Mouse (Mus musculus): ENCODE measurements around the gene Cnga2. TPM values are rescaled to one million over a fixed set of nuclear protein-coding genes. Genes with fewer than 3 reads are reported as not detected.

The Cnga2 gene
- polyA plus RNA-seq (2014; fragmentation: Illumina TruSeq; extraction: RNeasy Lipid Tissue Mini Kit (QIAGEN cat#74804); ENCODE audit: low read depth, low replicate concordance) = 3.9 TPM

DNA sequence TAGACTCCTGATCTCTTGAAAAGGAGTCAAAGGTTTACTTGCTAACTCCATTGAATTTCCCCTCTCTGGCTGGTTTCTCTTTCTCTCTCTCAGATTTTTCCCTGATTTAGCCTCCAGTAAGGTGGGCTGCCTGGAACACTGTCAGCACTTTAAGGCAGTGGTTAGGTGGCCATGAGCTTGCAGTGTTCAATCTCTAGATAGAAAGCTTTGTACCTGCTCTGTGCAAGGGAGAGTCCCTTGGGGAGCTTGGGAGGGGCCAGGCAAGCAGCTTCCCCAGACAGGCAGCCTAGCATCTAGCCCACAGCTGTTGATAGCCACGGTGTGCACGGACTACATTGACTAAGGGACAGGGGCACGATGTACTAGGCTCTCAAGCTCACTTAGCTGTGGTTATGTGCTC, at the start of gene Cnga2:
Gene Cnga2, plus strand, starts transcription at position 301 of the 400 bp plus-strand sequence.

GRCm38 (mm10) chrX:71962073-71963051, 29.3 kb upstream of the Cnga2 start, which contains the start of gene Prrg3:
Prrg3 (plus strand) TSS chrX:71962624.

DNA sequence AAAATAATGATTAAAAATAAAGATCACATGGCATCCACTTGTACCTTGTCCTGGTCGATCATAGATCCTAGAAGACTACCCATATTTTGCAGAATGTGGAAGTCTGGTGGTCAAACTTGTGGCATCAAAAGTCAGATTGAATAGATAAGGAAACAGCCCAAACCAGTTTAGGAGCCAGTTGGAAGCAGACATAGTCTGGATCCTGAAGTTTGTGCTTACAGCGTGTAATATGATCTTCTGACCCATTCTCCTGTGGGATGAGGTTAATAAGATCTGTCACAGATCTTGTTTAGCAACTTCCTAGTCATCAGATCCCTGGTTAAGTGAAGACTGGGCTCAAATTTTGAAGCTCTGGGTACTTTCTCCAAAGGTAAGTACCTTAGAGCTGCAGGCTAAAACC, 19.0 kb upstream of the Cnga2 start, which contains the start of gene Fate1:
Gene Fate1, plus strand, starts transcription at position 301 of the 400 bp plus-strand sequence.

Other genes starting within 250 kb of the Cnga2 start
- gene Vma21, start 175.9 kb upstream of the Cnga2 start, polyA plus RNA-seq (2014; fragmentation: Illumina TruSeq; extraction: RNeasy Lipid Tissue Mini Kit (QIAGEN cat#74804); ENCODE audit: low read depth, low replicate concordance) = 22.3 TPM
- 1.9 TPM for gene Gm1141, start 70.8 kb upstream of the Cnga2 start, polyA plus RNA-seq (2014; fragmentation: Illumina TruSeq; extraction: RNeasy Lipid Tissue Mini Kit (QIAGEN cat#74804); ENCODE audit: low read depth, low replicate concordance)
- gene Prrg3, start 29.2 kb upstream of the Cnga2 start, polyA plus RNA-seq (2014; fragmentation: Illumina TruSeq; extraction: RNeasy Lipid Tissue Mini Kit (QIAGEN cat#74804); ENCODE audit: low read depth, low replicate concordance) = 178 TPM
- 4.2 TPM for gene Fate1, start 18.9 kb upstream of the Cnga2 start, polyA plus RNA-seq (2014; fragmentation: Illumina TruSeq; extraction: RNeasy Lipid Tissue Mini Kit (QIAGEN cat#74804); ENCODE audit: low read depth, low replicate concordance)
- gene Magea4, start 230.2 kb downstream of the Cnga2 start, polyA plus RNA-seq (2014; fragmentation: Illumina TruSeq; extraction: RNeasy Lipid Tissue Mini Kit (QIAGEN cat#74804); ENCODE audit: low read depth, low replicate concordance) = not detected

Measured in adipose tissue, adult 10 weeks (tissue).